Mouse (Mus musculus): ENCODE measurements at regions not wholly inside any gene's neighbourhood (a gene's known extent, or its start where the extent isn't known, plus 50 kb on each side); places are given as distances from the start of the nearest gene placed in this dataset.
A peak's percentile ranks its signal among the peaks of the same experiment; 100 is the strongest.
"Not testable (repeated sequence)": the region's sequence is repeated elsewhere in the genome, so short reads cannot be mapped to it uniquely, and the experiment has no call there.

DNA sequence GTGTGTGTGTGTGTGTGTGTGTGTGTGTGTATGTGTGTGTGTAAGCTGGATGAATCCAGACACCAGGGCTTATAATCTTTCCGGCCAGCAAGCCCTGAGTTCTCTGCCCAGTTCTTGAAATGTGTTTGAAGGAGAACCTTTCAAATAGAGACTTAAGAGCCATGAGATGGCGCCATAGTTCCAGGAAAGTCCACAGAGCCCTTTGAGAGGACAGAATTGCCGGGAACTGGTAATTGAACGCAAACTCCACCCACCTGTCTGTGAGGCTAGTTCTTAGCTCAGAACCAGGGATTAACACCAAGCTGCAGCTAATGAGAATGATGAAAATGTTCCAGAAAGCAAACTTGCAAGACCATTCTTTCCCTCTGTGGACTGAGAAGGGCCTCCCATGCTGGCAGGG lies 72.2 kb downstream of the Trim42 start:
- DNase-seq (ENCODE audit: low spot score), result peak; percentile 9

DNA sequence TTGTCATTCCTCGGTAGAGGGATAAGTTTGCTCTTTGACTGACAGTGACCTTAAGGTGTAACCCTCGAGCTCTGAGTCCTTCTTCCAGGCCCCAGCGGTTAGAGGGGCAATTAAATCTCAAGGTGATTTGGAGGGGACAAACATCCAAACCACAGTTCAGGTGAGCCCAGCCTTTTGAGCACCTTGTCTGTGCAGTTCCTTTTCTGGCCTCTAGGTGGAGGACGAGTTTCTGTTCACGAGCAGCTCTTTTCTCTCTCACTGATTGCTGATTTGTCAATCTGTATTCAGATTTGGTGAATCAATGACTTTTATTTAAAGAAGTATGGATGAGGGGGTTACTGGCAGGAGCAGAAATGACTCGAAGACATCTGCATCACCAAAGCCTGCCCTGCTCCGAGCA lies 74.0 kb downstream of the Trim42 start:
- peak; percentile 30 for DNase-seq (ENCODE audit: low spot score)

DNA sequence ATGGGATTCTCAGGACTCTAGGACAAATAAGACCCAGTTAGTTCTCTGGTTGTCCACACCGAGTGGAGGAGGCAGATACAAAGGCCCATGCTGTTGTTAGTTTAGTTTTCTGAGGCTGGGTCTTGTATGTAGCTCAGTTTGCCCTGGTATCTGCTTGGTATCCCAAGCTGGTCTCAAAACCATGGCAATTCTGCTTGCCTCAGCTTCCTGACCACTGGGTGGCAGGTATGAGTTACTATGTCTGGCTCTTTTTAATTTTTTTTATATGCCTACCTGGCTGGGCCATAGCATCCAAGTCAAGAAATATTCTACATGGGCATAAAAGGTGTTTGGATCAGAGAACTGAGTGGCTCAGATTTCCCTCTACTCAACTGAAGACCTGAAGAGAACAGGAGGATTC lies 77.9 kb downstream of the Trim42 start:
- DNase-seq (ENCODE audit: low spot score), result no peak

DNA sequence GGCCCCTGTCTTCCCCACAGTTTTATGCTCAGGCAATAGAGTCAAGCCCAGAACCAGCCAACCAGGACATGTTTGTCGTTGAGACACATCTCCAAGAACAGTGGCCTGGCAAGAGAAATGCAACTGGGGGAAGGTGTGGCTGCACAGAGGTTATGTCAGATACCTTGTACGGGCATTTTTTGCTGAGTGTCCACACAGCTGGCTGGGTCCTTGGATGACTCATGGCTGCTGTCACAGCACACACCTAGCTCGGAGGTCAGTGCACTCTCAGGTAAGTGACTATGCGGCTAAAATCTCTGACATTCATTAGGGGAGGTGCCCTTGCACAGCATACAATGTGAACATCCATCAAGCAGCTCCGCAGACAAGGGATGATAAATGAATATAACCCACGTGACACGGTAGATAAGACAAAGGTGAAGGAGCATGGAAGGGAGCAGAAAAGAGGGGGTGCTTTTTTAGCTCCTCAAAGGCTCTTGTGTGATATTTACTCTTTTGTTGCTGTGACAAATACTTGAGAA lies 85.4 kb downstream of the Trim42 start:
- peak; percentile 11 for DNase-seq (ENCODE audit: low spot score)

DNA sequence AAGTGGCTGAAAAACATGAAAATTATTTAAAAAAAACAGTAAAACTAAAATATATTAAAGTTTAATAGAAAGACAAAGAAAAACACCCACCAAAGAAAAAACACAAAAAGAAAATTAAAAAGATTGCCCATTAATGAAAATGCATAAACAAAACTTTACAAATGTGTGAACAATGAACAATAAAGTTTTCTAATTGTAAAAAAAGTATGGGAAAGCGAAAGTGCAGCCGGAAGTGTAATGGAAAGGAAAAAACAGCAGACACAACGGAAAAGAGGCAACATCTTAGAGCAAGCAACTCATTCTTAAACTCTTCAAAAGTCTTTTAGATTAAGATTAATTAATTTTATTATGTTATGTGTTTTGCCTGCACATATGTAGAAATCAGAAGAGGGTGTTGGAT lies 87.7 kb downstream of the Trim42 start:
- no peak for DNase-seq (ENCODE audit: low spot score)

DNA sequence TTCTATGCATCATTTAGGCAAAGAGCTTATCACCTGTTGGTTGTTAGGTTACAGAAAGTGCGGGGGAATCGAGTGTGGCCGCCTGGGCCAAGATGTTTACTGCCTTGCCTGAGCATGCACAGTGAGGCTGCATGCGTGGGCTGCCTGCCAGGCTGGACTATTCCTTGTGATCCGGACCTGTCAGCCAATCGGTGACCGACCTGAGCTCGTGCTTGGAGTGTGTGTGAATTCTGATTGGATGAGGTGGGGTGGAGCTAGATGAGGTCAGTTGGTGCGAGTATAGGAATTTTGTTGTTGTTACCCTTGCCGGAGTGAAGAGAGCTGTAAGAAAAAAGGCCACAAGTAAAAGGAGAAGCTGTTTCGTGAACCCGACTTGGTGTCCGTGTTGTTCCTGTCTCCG lies 94.3 kb downstream of the Trim42 start:
- not testable (repeated sequence) for DNase-seq (ENCODE audit: low spot score)

DNA sequence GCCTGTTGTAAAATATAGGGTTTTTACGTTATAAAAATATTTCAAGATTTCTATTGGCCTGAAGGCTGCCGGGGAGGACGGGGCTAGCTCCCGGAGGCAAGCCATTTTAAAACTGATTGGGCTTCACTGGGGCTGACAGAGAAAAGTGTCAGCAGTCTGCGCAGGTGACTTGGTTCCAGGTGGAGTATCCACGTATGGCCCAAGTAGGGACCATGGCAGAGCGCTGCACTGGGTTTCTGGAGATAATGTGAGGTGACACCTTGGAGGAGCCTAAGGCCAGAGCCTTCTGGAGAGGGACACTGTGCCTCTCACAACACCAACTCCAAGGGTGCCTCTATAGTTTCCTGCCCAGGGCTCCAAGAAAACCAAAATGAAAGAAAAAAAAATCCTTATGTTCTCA lies 95.9 kb downstream of the Trim42 start:
- no peak for DNase-seq (ENCODE audit: low spot score)

DNA sequence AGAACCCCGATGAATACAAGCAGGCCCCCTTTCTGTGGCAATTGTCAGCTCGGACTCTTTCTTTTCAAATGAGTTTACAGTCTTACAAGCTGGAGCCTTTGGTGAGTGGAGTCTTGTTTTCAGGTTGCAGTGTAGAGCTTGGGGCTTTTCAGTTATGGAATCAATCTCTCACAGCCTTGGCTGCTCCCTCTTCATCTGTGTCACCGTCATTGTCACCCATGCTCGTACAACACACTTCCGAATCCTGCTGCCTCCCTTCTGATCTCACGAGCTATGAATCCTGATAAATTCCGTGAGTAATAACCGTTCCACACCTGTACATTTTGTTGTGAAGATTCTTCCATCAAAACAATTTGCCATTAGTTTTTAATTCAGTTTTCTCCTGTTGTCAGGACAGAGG lies 97.7 kb downstream of the Trim42 start:
- DNase-seq (ENCODE audit: low spot score), result no peak

DNA sequence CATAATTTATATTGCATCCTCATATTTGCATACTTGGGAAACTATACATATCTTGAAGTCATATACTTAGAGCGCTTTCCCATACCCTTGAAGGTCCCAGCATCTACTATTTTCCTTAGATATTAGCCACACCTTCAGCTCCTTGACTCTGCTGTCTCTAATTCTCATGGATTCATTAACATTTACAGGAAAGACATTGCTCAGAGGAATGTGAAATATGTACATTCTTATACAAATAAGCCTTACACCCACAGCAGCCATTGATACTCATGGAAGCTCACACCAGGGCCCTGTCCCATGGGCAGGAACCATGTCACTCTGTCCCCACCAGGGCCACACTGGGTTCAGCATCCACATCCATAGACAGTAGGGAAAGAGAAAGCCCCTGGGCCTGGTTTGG lies 122.1 kb downstream of the Trim42 start:
- no peak for DNase-seq (ENCODE audit: low spot score)

DNA sequence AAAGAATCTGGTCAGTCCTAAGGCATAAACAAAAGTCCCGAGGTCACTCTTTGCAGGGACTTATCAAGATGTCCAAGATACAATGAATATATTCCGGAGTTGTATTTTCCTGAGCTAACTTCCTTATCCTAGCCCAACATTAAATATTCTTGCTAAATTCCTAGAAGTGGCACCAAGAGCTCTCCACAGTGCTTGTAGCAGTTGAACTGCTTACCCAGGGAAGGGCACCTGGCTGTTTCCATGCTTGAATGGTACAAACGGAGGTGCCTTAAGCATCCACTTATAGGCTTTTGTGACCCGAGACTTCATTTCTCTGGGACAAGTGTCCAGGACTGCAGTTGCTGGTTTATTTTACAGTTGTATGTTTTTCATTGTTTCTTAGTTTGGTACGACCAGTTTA lies 115.1 kb upstream of the Slc25a36 start:
- DNase-seq (ENCODE audit: low spot score), result no peak

DNA sequence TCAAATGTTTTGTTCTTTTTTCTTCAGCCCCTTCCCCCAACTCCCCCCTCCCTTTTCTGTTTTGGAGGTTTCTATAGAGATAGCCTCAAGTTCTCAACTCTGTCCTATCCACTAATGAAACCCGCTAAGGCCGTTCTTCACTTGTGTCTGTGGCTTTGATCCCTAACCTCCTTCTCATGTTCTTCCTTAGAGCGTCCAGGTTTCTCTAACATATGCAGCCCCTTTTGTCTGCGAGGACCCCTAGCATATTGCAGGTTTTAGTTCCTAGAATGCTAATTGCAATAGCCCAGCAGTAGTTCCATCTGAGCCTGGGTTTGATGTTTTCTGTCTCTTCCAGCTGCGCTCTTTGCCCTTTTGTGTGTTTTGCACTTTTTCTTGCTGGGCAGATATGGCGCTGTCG lies 113.6 kb upstream of the Slc25a36 start:
- DNase-seq (ENCODE audit: low spot score), result no peak

DNA sequence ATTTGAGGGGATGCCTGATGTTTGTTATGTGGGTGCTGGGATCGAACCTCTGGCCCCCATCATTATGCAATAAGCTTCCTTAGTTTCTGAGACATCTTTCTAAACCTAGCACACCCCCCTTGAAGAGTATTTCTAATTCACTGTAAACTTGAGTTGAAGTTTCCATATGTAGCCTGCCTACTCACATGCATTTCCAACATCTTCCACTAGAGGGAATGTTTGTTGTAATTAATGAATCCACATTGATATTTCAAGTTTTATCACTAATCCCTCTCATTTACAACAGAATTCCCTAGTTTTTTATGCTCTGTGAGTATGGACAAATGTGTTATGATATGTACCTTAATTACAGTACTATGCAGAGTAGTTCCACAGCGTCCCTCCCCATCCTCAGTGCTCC lies 103.8 kb upstream of the Slc25a36 start:
- DNase-seq (ENCODE audit: low spot score), result no peak

DNA sequence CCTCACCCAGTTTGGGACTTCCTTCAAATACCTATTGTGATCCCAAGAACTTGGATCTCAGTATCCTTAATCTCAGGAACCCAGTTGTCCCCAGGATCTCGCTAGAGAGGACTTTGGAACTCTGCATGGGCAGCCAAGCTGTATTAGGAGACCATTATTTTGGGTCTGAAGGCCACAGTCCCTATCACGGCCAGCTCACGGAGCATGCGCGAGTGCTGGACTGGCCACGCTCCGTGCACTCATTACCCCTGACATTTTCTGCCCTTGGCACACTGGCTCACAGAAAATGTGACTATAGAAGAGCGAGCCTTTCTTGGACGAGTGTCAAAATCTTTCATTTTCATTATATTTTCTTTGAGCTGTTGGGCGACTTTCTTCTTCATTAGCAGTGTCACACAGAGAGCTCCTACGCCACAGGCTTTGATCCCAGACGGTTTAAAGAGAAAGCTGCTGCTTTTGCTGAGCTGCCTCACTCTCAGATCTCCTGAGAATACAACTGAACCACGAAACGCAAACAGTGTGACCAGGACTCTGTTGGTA lies 79.4 kb upstream of the Slc25a36 start:
- no peak for DNase-seq (ENCODE audit: low spot score)

DNA sequence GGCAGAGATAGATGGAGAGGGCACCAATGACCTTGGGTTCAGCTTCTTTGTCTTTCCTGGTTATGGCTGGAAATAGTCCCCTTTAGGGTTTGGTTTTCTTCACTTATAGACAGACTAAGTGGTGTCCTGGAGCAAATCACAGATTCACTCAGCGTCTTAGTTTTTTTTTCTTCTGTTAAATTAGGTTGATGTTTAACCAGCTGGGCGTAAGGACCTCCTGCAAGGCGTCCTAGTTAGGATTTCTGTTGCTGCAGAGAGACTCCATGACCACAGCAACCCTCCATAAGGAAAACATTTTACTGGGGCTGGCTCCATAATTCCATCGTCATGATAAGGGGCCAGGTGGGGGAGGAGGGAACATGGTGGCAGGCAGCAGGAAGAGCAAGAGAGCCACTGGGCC lies 78.7 kb upstream of the Slc25a36 start:
- no peak for DNase-seq (ENCODE audit: low spot score)

DNA sequence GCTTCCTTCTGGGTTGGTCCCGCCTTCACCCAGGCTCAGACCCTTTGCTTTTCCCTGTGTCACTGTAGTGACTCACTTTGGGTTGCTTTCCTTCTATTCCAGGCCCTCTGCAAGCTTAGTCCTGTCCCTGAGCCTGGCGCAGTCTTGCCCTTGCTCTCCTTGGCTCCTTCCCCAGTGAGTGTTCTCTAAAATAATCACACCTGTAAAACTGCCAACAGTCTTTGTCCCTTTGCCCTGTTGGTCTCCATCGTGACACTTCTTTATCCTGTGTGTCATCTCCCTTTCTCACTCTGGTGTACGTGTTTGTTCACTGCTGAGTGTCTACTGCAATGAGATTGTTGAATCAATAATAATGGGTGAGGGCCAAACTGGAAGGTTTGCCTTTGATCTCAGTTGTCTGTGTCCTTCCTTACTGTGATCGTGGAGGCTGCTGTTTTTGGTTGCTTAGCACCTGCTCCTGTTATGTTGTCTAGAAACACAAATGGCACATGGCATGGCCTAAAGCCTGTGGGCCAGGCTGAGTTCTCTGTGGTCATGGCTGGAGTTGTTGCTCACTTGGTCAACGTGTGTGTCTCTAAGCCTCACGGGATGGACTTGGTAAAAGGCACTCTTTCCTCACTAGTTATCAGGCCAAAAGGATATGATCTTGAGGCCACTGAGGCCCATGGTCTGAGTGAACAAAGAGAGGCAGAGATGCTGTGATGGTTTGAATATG lies 77.8 kb upstream of the Slc25a36 start:
- peak; percentile 52 for DNase-seq (ENCODE audit: low spot score)

DNA sequence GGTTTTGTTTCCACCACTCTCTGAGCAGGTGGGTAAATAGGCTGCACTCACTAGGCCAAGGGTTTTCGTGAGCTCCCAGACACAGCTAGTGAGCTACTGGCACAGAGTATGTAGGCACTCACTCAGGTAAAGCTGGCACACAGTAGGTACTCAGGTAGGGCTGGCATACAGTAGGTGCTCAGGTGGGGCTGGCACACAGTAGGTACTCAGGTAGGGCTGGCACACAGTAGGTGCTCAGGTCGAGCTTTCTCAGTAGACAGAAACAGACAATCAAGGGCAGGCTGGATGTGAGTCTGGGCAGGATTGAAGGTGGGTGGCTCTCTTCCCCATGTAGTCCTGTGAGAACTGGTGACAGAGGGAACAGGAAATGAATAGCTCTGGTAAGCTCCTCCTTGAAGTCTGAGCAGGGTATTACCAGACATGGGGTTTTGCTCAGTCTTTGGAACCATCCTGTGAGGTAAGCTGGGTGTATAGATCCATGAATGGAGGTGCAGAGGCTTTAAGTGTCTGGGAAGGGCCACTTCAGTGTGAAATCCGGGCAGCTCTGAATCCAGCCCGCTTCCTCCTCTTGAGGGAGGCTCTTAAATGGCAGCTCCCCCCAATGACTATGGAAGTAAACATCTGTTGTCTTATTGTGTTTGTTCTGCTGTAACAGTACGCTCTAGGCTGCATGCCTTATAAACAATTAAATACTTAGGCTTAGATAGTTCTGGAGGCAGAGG lies 62.4 kb upstream of the Slc25a36 start:
- DNase-seq (ENCODE audit: low spot score), result no peak

DNA sequence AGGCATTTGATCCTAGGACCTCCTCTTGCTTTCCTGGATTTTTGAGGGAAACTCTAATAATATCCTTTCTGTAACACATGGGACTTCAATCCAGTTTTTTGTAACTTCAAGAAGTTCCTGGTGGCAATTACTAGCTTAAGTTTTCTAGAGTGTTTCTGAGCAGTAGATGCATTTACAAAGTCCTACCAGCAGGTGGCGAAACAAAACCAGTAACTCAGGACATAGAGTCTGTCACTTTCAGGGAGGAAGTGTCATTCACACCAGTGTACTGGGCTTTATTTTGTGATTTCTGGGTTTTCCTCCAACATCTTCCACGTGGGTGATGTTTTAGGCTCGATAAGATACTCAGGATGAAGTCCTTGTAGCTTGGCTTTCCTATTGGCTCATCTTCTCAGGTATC lies 61.1 kb upstream of the Slc25a36 start:
- peak; percentile 31 for DNase-seq (ENCODE audit: low spot score)

DNA sequence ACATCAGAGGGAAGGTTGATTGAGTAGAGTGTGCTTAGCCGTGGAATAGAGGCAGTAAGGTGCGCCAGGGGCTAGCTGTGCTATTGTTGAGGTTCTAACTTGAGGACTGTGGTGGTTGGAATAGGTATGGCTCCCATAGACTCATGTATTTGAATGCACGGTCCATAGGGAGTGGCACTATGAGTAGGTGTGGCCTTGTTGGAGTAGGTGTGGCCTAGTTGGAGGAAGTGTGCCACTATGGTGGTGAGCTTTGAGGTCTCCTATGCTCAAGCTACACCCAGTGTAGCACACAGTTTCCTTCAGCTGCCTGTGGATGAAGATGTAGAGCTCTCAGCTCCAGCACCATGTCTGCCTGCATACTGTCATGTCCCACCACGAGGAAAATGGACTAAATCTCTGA lies 60.5 kb upstream of the Slc25a36 start:
- DNase-seq (ENCODE audit: low spot score), result no peak

DNA sequence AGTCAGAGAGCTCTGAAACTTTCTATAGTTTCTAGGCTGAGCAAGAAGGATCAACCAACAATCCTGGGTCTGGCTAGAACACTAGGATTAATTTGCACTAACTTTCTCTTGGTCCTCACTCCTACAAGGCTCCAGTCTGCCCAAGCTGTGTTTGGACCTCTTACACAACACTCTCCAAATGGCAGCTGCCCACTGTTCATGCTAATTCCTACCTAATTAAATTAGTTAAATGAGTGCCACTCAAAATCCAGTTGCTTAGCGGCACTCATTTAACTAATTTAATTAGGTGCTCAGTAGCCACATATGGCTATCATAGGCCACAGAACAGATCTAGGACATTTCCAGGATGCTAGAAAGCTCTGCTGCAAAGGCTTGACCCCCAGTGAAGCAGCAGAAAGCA lies 59.9 kb upstream of the Slc25a36 start:
- no peak for DNase-seq (ENCODE audit: low spot score)

DNA sequence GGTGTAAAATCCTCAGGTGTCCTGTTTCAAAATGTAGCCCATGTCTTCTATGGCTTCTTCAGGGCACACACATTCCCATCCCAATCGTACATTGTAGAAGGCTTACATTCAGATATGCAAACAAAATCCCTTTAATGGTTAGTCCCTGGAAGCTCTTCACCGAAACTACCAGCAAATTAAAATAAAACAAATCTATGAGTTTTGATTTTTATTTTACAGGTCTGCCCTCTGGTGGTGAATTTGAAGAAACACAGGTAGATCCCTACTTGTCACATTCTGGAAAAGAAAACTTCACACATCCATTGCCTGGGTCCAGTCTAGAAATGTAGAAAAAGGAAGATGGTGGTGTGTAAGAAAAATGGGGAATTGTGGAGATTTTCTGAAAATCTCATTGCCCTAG lies 51.5 kb upstream of the Slc25a36 start:
- DNase-seq (ENCODE audit: low spot score), result no peak
